Mouse (Mus musculus) c-Kit-positive CD71-positive TER-119-positive erythroid progenitor cells, embryonic 14.5 days (primary cell): ENCODE measurements around the gene Acta2.

Experiments used
- DNase-seq: peaks from one replicate; pipeline ENCODE4 v3.0.0-alpha.2; 2013; ENCODE audit warnings: low spot score

Gene Acta2

GRCm38 (mm10) chr19:34254880-34255681, at the start of gene Acta2:
TSS of gene Acta2 (minus strand) at chr19:34255590.
- no peak for DNase-seq

DNA sequence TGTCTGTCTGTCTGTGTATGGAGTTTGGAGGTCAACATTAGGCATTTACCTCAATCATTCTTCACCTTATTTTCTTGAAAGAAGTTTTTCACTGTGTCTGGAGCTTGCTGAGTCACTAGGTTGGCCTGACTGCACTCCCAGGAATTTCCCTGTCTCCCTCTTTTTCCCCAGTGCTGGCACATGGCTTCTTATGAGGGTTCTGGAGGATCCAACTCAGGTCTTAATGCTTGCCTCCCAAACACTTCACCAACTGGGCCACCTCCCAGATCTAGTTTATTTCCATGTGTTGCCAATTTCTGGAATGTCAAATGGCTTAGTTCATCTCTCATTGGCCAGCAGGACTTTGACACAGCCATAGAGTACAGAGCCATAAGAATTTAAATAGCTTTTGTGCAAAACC, 49.5 kb upstream of the Acta2 start:
- no peak for DNase-seq

GRCm38 (mm10) chr19:34300430-34300829, 45.0 kb upstream of the Acta2 start:
- DNase-seq: no peak

- DNase-seq: no peak
Measured at GRCm38 (mm10) chr19:34299229-34299628, 43.8 kb upstream of the Acta2 start.

DNA sequence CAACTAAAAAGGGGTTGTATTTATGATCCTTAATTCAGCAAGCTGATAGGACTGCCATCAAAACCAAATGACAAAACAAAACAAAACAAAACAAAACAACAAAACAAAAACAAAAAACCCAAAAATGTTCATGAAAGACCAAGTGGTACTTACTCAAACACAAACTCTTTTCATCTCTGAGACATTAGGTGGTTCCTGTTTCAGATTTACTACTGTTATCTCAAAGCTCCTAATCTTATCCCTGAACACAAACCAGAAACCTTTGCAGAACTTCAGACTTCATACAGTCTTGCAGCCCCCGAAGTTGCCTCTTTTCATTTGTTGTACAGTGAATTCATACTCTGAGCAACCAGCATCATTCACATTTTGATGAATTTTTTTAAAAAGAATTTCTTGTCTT, 43.1 kb upstream of the Acta2 start:
- DNase-seq: no peak

GRCm38 (mm10) chr19:34295442-34295841, 40.1 kb upstream of the Acta2 start:
- no peak for DNase-seq

DNA sequence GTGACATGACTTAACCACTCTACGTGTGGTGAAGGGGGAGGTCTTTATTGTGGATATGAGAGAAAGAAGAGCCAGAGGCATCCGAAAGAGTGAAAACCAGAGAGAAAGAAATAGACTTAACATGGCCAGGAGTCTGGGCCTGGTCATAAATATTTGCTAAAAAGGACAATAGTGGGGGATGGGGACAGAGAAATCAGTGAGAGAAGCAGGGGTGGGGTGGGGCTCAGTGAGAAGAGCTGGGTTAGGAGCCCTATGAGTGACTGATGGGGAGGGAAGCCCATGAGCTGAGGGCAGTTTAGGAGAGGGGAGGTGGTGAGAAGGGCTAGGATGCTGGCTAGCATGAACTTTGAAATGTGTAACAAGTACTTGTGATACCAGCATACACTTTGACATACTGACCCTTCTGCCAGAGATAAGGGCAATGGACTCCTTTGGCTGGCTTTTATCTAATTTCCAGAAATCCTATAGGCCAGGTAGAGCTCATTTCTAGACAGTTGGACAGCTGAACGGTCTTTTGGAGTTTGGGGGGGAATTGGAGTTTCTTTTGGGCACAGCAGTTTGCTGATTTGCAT, 38.1 kb upstream of the Acta2 start:
- no peak for DNase-seq

- DNase-seq: no peak
Measured at GRCm38 (mm10) chr19:34292701-34293100, 37.3 kb upstream of the Acta2 start.

DNA sequence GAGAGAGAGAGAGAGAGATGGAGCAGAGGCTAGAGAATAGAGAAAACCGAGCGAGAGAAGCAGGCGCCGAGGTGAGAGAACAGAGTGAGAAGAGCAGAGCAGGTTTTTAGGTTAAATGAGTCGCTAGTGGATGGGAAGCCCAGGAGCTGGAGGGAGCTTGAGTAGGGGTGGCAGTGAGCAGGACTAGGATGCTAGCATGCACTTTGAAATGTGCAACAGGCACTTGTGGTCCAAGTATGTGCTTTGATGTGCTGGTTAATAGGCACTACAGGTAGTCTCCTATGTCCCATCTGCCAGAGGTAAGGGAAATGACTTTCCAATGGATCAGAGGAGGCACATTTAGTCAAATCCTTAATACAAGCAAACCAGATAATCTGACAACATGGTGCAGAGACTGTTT, 36.6 kb upstream of the Acta2 start:
- DNase-seq: no peak

DNA sequence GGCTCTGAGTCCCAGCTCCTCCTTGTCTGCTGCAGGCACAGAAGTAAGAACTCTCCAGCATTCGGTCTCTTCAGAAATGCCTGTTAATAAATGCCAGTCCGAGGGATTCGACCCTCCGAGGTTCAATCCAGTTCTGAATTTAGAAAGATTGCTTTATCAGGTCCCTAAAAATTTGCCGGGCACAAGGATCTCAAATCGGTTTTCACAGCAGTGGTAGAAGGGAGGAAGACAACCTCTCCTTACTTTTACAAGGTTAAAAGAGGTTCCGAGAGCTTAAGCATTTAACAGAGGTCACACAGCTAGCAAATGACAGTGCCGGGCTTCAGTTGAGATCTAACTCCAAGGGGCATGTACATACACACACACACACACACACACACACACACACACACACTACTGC, 36.0 kb upstream of the Acta2 start:
- DNase-seq: no peak

DNA sequence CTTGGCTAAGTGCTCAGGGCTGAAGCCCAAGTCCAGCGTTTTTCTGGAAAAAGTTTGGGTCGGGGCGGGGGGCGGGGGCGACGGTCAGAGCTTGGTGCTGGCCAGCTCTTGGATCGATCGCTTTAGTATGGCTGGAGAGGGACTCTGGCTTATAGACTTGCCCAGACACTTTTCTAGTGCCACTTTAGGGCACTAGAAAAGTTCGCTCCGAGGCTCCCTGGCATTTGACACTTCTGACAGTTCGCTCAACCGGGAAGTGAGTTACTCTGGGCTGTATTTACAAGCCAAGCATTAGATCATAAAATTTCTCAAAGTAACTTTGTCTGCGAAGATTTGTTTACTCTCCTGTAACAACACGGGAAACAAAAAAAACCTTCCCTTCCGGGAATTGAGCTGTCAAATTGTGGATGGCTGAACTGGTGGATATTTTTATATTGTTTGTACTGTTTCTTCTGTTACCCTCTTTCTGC, 35.5 kb upstream of the Acta2 start:
- DNase-seq: no peak

- peak; percentile 29 for DNase-seq
Measured at GRCm38 (mm10) chr19:34289948-34290789, 34.8 kb upstream of the Acta2 start, which contains the start of gene Fas. TSS of gene Fas (plus strand) at chr19:34290666.

DNA sequence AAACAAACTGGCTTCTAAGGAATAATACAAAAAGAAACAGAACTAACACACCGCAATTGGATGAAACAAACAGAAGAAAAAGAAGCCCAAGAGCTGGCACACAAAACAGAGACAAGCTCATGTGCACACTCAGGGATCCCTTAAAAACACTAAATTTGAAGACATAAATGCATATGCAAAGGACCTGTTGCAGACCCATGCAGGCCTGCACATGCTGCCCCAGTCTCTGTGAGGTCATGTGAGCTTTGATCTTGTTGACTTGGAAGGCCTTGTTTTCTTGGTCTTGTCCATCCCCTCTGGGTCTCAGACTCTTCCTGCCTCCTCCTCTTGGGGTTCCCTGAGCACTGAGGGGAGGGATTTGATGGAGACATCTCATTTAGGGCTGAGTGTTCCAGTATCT, 33.3 kb upstream of the Acta2 start:
- DNase-seq: no peak

DNA sequence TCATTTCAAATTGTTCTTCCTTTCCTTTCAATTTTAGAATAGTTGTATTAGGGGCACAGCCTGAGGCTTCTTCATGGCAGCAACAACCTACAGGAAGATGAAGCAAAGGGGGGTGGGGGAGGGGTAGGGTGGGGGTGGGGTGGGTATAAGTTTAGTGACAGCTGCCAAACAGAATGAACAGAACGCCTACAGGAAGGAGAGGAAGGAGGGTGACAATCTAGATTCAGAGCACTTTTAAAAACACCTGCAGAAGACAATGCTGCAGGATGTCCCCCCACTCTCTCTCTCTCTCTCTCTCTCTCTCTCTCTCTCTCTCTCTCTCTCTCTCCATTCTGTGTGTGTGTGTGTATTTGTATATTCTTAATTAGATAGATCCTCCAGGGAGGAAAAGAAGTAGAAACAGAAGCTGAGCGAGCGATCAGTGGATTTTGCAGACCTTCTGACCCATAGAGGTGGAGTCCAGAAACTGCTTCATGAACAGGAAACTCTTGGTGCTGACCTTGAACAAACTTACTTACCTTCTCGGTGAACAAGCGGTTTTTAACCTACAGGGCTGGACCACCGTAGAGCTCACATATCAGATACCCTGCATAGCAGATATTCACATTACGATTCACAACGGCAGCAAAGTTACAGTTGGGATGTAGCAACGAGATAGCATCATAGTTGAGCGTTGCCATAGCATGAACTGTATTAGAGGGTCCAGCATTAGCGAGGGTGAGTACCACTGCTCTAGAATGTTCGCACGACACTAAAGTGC, 32.4 kb upstream of the Acta2 start:
- DNase-seq: no peak

GRCm38 (mm10) chr19:34287221-34287620, 31.8 kb upstream of the Acta2 start:
- no peak for DNase-seq

GRCm38 (mm10) chr19:34284826-34285225, 29.4 kb upstream of the Acta2 start:
- no peak for DNase-seq

DNA sequence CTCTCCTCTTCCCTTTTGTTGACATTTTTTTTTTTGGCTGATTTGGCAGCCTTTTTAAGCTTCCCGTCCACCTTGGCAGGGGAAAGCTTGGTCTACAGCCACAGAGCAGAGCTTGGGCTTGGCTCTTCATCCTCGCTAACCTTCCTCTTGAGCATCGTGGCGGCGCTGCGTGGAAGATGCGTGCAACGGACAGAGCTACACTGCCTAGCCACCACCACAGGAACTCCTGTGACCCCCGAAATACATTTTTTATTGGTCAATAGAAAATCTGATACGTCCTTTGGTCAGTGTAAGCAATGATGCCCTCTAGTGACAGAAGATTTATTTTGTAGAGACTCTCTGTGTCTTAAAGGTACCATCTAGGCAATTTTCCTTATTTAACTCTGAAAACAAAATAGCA, 29.0 kb upstream of the Acta2 start:
- no peak for DNase-seq

GRCm38 (mm10) chr19:34283614-34284013, 28.2 kb upstream of the Acta2 start:
- DNase-seq: no peak

- no peak for DNase-seq
Measured at GRCm38 (mm10) chr19:34278078-34278477, 22.7 kb upstream of the Acta2 start.

DNA sequence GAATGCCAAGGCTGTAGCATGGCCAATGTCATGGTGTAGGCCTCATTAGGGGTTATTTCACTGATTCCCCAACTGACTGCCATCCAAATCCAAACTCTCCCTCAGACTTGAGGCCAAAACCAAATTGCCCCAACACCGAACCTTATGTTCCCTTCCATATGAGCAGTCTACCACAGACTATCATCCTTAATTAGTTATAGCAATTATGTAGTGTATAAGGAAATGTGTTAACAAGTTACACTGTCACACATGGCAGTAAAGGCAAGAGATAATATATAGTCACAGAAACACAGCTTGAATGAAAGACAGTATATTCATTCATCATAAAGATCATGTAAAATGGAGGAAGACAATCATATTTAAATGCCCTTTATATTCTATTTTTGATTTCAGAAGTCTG, 17.7 kb upstream of the Acta2 start:
- DNase-seq: no peak

DNA sequence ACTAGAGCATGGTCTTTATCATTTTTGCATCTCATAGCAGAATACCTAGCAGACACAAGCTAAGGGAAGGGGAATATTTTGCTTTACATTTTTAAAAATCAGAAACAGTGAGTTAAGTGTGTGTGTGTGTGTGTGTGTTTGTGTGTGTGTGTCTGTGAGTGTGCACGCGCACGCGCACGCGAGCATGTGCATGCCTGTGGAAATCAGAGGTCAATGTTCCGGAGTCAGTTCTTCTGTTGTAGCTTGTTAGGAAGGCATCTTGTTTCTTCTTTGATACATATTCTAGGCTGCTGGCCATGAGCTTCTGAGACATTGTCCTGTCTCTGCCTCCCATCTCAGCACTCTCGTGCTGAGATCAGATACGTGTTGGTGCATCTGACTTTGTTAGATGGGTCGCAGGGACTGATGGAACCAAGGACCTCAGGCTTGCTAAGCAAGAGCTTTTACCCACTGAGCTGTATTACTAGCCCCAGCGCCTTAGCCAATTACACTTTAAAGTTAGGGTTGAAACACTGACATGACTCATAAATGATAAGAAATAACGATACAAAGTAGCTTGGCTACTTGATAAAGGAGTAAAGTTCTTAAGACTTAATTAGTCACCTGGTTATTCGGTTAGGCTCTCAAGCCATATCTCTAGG, 15.6 kb upstream of the Acta2 start:
- no peak for DNase-seq
